Mouse (Mus musculus) bone marrow macrophage, adult 2 months (primary cell): Measurements from ENCODE around the gene Bzw1.

Source experiments
- CTCF ChIP-seq: IDR thresholded peaks from 2 replicates; pipeline ENCODE4 v1.5.1; 2012; ENCODE audit warnings: low read depth, mild to moderate bottlenecking, low read length, moderate library complexity
- POLR2A ChIP-seq: IDR thresholded peaks from 2 replicates; pipeline ENCODE4 v1.6.1; 2012; ENCODE audit warnings: mild to moderate bottlenecking, low read depth, low read length, borderline replicate concordance

DNA sequence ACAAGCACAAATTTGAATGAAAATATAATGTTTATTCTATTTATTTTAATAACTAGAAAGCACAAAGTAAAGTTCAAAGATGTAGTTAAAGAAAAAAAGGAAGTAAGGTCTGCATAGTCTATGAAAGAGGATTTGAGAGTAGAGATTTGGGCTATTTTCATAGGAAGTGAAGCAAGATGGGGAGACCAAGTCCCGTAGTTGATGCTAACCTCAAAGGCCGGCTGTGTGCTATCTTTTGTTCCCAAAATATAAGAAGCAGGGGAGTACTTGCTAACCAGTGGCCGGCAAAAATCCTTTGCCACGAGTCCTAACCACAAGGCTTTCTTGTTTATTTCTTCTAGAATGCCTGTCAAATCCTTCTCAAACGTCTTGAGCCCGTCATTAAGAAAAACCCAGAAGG is 44.0 kb upstream of the Bzw1 start:
- no peak for TF ChIP-seq CTCF
- TF ChIP-seq POLR2A, result no peak
